Mouse (Mus musculus): Measurements from ENCODE around the gene Whrn. TPM values are rescaled to one million over a fixed set of nuclear protein-coding genes. Genes with fewer than 3 reads are reported as not detected.

Whrn gene
- polyA plus RNA-seq, 2 experiments = 6.6 to 34.3 TPM

DNA sequence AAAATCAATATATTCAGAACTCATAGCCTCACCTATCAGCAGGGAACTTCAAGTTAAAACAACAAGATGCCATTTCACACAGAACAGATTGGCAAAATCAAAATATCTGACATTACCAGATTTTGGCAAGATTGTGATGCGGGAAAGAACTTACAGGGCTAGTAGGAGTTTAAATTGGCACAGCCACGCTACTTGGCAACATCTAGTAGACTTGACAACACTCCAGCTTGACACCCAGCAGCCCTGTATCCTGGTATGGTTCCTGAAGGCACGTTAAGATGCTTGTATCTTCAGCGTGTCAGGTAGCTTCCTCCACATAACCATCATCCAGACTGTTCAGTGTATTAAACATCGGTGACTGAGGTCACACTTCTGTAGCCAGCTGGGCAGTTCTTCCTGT, 11.7 kb upstream of the Whrn start:
- 79% methylated on average over 5 of the region's 5 CpGs for WGBS
- Histone ChIP-seq H3K36me3 (ENCODE audit: control insufficient read depth, insufficient read depth, low read length) (no peaks in the 10 kb centered on the region), H3K4me2 (replicated peaks; ENCODE audit: low read depth, low read length, severe bottlenecking) (no peak overlapping the region)

DNA sequence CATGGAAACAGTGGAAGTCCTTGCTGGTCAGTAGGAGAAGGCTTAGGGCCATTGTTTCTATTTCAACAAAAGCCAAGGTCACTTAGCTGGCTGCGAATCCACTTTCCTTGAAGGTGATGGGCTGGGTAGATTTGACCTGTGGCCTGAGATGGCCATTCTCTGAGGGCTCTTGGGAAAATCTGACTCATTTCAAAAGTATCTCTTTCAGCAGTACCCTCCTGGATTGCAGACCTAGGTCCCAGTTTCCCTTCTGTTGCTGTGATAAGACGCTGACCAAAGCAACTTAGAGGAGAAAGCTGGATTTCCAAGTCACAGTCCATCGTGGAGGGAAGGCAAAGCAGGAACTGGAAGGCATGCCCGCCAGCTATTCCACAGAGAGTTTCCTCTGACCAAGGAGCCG, 8.2 kb upstream of the Whrn start:
- Histone ChIP-seq H3K27me3 (ENCODE audit: control insufficient read depth, insufficient read depth, low read length) (no peaks in the 10 kb centered on the region), H3K27ac (replicated peaks; ENCODE audit: low read depth, low read length) (no peak overlapping the region), H3K4me3 (replicated peaks; ENCODE audit: low read length) (no peak overlapping the region), H3K9me3 (ENCODE audit: control insufficient read depth, low read length) (no peaks in the 10 kb centered on the region), H3K9ac (ENCODE audit: low read depth, low read length, severe bottlenecking) (no peak overlapping the region), H3K4me2 (replicated peaks; ENCODE audit: low read depth, low read length, severe bottlenecking) (no peak overlapping the region), H3K4me1 (ENCODE audit: control insufficient read depth, insufficient read depth, low read length) (no peaks in the 10 kb centered on the region), H3K36me3 (ENCODE audit: control insufficient read depth, insufficient read depth, low read length) (no peaks in the 10 kb centered on the region)
- WGBS = 72% methylated on average over 5 of the region's 5 CpGs
- ATAC-seq (ENCODE audit: low FRiP score, low read depth) (no peak), DNase-seq (ENCODE audit: low spot score) (no peak)
- TF ChIP-seq POLR2A (IDR thresholded peaks at IDR 0.05; ENCODE audit: borderline replicate concordance, extremely low read depth, insufficient read depth, insufficient read length) = no peak

More for the DNA sequence above, 11.7 kb upstream of the Whrn start:
- H3K27ac ChIP-seq (replicated peaks; ENCODE audit: low read depth, low read length) = no peak overlapping the region
- no peak for DNase-seq (ENCODE audit: low spot score)
- H3K9me3 ChIP-seq (ENCODE audit: control insufficient read depth, low read length) = no peaks in the 10 kb centered on the region
- H3K4me3 ChIP-seq (replicated peaks; ENCODE audit: low read length) = no peak overlapping the region
- no peaks in the 10 kb centered on the region for H3K4me1 ChIP-seq (ENCODE audit: control insufficient read depth, insufficient read depth, low read length)
- no peak overlapping the region for H3K9ac ChIP-seq (ENCODE audit: low read depth, low read length, severe bottlenecking)
- no peak for ATAC-seq (ENCODE audit: low FRiP score, low read depth)
- TF ChIP-seq POLR2A (IDR thresholded peaks at IDR 0.05; ENCODE audit: borderline replicate concordance, extremely low read depth, insufficient read depth, insufficient read length) = no peak
- no peaks in the 10 kb centered on the region for H3K27me3 ChIP-seq (ENCODE audit: control insufficient read depth, insufficient read depth, low read length)

DNA sequence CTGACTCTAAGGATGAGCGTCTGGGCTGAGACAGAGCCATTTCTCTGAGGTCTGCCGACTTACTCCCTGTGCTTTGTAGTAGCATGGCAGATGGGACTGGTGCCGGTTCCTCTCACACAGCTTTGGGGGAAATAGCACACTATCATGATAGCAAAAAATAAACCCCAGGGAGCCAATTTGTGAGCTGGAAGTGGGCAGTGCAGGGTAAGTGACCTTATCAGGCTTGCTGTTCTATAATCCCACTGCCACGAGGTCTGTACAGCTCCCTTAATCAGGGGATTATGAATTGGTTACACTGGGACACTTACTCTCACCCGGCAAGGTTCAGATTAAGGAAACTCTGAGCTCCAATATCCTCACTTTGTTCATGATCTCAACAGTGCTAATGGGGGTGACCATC, 5.3 kb upstream of the Whrn start:
- TF ChIP-seq POLR2A (IDR thresholded peaks at IDR 0.05; ENCODE audit: borderline replicate concordance, extremely low read depth, insufficient read depth, insufficient read length) = no peak

DNA sequence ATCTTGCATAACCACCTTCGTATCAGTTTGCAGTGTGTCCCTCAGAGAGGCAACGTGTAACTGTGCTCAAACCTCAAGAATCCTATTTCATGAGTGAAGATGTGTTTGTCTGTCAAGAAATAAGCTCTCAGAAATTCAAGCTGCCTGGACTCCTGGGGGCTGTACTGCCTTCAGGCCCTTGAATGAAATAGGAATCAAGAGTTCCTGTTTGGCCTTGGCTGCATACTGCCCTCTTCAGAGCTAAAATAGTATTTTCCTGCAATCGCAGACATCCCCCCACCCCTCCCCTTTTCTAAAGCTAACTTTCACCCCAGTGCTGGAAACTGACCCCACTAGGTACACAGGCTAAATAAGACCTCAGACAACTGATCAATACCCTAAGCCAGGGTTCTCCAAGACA, 2.6 kb upstream of the Whrn start:
- Histone ChIP-seq H3K4me2 (replicated peaks; ENCODE audit: low read depth, low read length, severe bottlenecking) (no peak overlapping the region), H3K4me3 (replicated peaks; ENCODE audit: low read length) (no peak overlapping the region), H3K27me3 (ENCODE audit: control insufficient read depth, insufficient read depth, low read length) (0 out of 2 replicates have a peak, but pooled peaks cover 4% of the 10 kb centered on the region), H3K27ac (replicated peaks; ENCODE audit: low read depth, low read length) (no peak overlapping the region), H3K9ac (ENCODE audit: low read depth, low read length, severe bottlenecking) (no peak overlapping the region), H3K4me1 (ENCODE audit: control insufficient read depth, insufficient read depth, low read length) (peaks cover 21% of the 10 kb centered on the region), H3K36me3 (ENCODE audit: control insufficient read depth, insufficient read depth, low read length) (no peaks in the 10 kb centered on the region), H3K9me3 (ENCODE audit: control insufficient read depth, low read length) (no peaks in the 10 kb centered on the region)
- DNase-seq (ENCODE audit: low spot score) (no peak), ATAC-seq (ENCODE audit: low FRiP score, low read depth) (no peak)
- WGBS = 35% methylated on average over 3 of the region's 3 CpGs
- no peak for TF ChIP-seq POLR2A (IDR thresholded peaks at IDR 0.05; ENCODE audit: borderline replicate concordance, extremely low read depth, insufficient read depth, insufficient read length)

More for the DNA sequence above, 5.3 kb upstream of the Whrn start:
- no peak for ATAC-seq (ENCODE audit: low FRiP score, low read depth)
- H3K9me3 ChIP-seq (ENCODE audit: control insufficient read depth, low read length) = no peaks in the 10 kb centered on the region
- no peak overlapping the region for H3K27ac ChIP-seq (replicated peaks; ENCODE audit: low read depth, low read length)
- no peaks in the 10 kb centered on the region for H3K27me3 ChIP-seq (ENCODE audit: control insufficient read depth, insufficient read depth, low read length)
- no peak for DNase-seq (ENCODE audit: low spot score)
- 62% methylated on average over 5 of the region's 5 CpGs for WGBS
- no peaks in the 10 kb centered on the region for H3K36me3 ChIP-seq (ENCODE audit: control insufficient read depth, insufficient read depth, low read length)
- H3K4me1 ChIP-seq (ENCODE audit: control insufficient read depth, insufficient read depth, low read length) = peaks cover 5% of the 10 kb centered on the region; the same call in 1 of the 2 replicates
- H3K9ac ChIP-seq (ENCODE audit: low read depth, low read length, severe bottlenecking) = no peak overlapping the region
- no peak overlapping the region for H3K4me3 ChIP-seq (replicated peaks; ENCODE audit: low read length)
- no peak overlapping the region for H3K4me2 ChIP-seq (replicated peaks; ENCODE audit: low read depth, low read length, severe bottlenecking)

DNA sequence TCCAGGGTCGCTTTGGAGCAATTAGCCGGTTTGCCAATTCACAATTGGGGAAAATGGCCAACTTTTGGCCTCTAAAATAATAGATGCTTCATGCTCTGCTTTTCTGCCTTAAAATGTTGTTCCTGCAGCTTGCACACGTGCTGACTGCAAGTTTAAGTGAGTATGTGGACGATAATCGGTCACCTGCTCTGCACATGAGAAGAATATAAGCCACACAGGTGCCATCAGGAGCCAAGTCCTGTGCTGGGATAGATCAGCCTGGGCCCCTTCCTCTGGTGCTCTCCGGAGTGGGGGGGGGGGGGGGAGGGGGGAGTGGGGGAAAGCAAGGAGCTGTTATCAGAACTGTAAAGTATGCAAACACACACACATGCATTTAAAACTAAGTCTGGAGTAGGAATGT, 521 bp upstream of the Whrn start:
- no peak for ATAC-seq (ENCODE audit: low FRiP score, low read depth)
- no peaks in the 10 kb centered on the region for H3K36me3 ChIP-seq (ENCODE audit: control insufficient read depth, insufficient read depth, low read length)

More for the DNA sequence above, 521 bp upstream of the Whrn start:
- H3K4me2 ChIP-seq (replicated peaks; ENCODE audit: low read depth, low read length, severe bottlenecking) = peak overlapping the region; percentile 93
- peak overlapping the region; percentile 71; the same call in 1 of the 2 replicates for H3K27ac ChIP-seq (replicated peaks; ENCODE audit: low read depth, low read length)
- no peak for TF ChIP-seq POLR2A (IDR thresholded peaks at IDR 0.05; ENCODE audit: borderline replicate concordance, extremely low read depth, insufficient read depth, insufficient read length)
- WGBS = 8% methylated on average over 5 of the region's 6 CpGs
- no peaks in the 10 kb centered on the region for H3K9me3 ChIP-seq (ENCODE audit: control insufficient read depth, low read length)
- H3K4me1 ChIP-seq (ENCODE audit: control insufficient read depth, insufficient read depth, low read length) = peaks cover 24% of the 10 kb centered on the region
- peak overlapping the region; percentile 78 for H3K9ac ChIP-seq (ENCODE audit: low read depth, low read length, severe bottlenecking)
- peak overlapping the region; percentile 80 for H3K4me3 ChIP-seq (replicated peaks; ENCODE audit: low read length)
- H3K27me3 ChIP-seq (ENCODE audit: control insufficient read depth, insufficient read depth, low read length) = 0 out of 2 replicates have a peak, but pooled peaks cover 4% of the 10 kb centered on the region
- no peak for DNase-seq (ENCODE audit: low spot score)
